Mouse (Mus musculus) megakaryocyte, embryonic 14.5 days (primary cell): Measurements from ENCODE around the gene Gm10842.
"Not testable (repeated sequence)": the region's sequence is repeated elsewhere in the genome, so short reads cannot be mapped to it uniquely, and the experiment has no call there.

ENCODE experiments used
- FLI1 ChIP-seq: IDR thresholded peaks from 2 replicates; pipeline ENCODE4 v1.6.1; 2012; ENCODE audit warnings: low read length, inconsistent platforms, mixed read lengths
- GATA1 ChIP-seq: IDR thresholded peaks from 3 replicates; pipeline ENCODE4 v1.6.1; 2012; ENCODE audit warnings: mixed read lengths, low read length, inconsistent platforms, borderline replicate concordance

GRCm38 (mm10) chr11:105137255-105137654, 9.4 kb upstream of the Gm10842 start:
- not testable (repeated sequence) for TF ChIP-seq GATA1, FLI1
